Mouse (Mus musculus): ENCODE data around the gene Rhog. TPM values are rescaled to one million over a fixed set of nuclear protein-coding genes. Genes with fewer than 3 reads are reported as not detected.
A peak's percentile ranks its signal among the peaks of the same experiment; 100 is the strongest.

Gene Rhog
- polyA plus RNA-seq, 1 experiment: 95.1 TPM

DNA sequence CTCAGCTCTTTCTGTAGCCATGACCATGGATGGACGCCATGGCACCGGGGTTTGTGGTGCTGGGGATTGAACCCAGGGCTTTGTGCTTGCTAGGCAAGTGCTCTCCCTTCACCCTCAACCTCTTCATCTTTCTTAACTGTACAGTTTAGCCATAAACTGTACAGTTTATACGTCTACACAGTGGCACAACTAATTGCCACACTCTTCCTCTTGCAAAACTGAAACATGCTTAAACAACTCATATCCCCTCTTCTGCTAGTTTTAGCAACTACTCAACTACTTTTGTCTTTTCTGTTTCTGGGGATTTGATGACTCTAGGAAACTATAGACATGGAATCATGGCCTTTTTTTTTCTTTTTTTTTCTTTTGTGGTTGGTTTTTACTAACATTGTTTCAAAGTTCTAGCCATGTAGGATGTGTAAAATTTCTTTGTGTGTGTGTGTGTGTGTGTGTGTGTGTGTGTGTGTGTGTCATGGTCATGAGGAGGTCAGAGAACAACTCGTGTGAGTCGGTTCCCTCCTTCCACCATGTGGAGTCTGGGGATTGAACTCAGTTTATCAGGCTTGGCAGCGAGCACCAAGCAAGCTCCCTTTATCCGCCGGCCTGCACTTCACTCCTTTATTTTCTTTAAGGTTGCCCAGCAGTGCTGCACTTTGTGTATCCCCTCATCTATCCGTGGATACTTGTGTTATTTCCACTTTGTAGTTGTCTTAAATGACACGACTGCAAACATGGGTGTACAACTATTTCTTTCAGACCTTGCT is 4.0 kb upstream of the Rhog start:
- TF ChIP-seq MYOG (IDR thresholded peaks at IDR 0.05; ENCODE audit: control insufficient read depth, extremely low read depth, insufficient read length) (no peak), CTCF (IDR thresholded peaks at IDR 0.05; ENCODE audit: control insufficient read depth, insufficient read depth, insufficient read length) (no peak), MAX (IDR thresholded peaks at IDR 0.05) (no peak), MYOD1 (IDR thresholded peaks at IDR 0.05; ENCODE audit: control insufficient read depth, insufficient read length, low read depth) (no peak), USF1 (IDR thresholded peaks at IDR 0.05; ENCODE audit: low read depth) (no peak), CEBPB (IDR thresholded peaks at IDR 0.05; ENCODE audit: low read depth) (no peak), FOSL1 (IDR thresholded peaks at IDR 0.05; ENCODE audit: insufficient read depth, low read length, poor library complexity, severe bottlenecking) (no peak)

DNA sequence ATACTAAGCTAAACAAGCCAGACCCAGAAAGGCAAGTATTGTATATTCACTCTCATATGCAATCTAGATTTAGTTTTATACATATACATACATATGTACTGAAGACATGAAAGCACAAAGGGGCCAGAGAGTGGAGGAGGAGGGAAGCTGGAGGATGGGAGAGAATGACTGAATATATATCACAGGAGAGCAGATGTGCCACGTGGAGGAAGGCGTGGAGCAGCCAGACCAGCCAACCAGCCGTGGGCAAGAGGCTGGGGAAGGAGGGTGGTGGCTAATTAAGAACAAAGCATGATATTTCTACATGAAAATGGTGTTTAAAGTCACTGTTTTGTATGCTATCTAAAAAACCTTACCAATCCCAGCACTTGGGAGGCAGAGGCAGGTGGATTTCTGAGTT is 2.9 kb upstream of the Rhog start:
- no peak overlapping the region for H3ac ChIP-seq (ENCODE audit: control insufficient read depth, insufficient read length, low read depth)
- TF ChIP-seq USF1 (IDR thresholded peaks at IDR 0.05; ENCODE audit: low read depth) (no peak), CEBPB (IDR thresholded peaks at IDR 0.05; ENCODE audit: low read depth) (no peak), CTCF (IDR thresholded peaks at IDR 0.05; ENCODE audit: control insufficient read depth, insufficient read depth, insufficient read length) (no peak), MYOD1 (IDR thresholded peaks at IDR 0.05; ENCODE audit: control insufficient read depth, insufficient read length, low read depth) (no peak), FOSL1 (IDR thresholded peaks at IDR 0.05; ENCODE audit: insufficient read depth, low read length, poor library complexity, severe bottlenecking) (no peak), MYOG (IDR thresholded peaks at IDR 0.05; ENCODE audit: control insufficient read depth, extremely low read depth, insufficient read length) (no peak), MAX (IDR thresholded peaks at IDR 0.05) (no peak)
- no peak overlapping the region for H3K4me3 ChIP-seq (ENCODE audit: insufficient read depth, poor library complexity, severe bottlenecking)

More for the DNA sequence above, 4.0 kb upstream of the Rhog start:
- Histone ChIP-seq H3ac (ENCODE audit: control insufficient read depth, insufficient read length, low read depth) (no peak overlapping the region), H3K79me3 (ENCODE audit: low read depth) (no peaks in the 10 kb centered on the region), H3K36me3 (ENCODE audit: control insufficient read depth, insufficient read depth) (no peaks in the 10 kb centered on the region), H3K79me2 (ENCODE audit: control insufficient read depth, insufficient read depth) (no peaks in the 10 kb centered on the region), H3K4me3 (ENCODE audit: insufficient read depth, poor library complexity, severe bottlenecking) (no peak overlapping the region), H3K27me3 (ENCODE audit: control insufficient read depth, insufficient read depth, insufficient read length) (no peaks in the 10 kb centered on the region)

DNA sequence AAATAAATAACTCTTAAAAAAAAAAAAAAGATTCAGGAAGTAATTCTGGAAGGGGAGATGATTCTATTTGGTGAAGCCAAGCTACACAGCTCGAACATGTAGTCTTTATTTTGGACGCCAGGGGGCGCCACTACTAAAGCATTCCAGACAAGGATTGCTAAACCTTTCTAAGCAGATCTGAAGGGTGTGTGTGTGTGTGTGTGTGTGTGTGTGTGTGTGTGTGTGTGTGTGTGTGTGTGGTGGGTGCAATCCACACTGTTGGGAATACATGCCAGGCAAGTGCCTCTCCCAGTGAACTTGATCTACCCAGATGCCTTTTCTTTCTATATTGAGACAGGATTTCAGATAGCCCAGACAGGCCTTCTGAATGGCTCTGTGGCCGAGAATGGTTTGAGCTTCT is 2.3 kb upstream of the Rhog start:
- no peak overlapping the region for H3K4me3 ChIP-seq (ENCODE audit: insufficient read depth, poor library complexity, severe bottlenecking)
- no peaks in the 10 kb centered on the region for H3K79me2 ChIP-seq (ENCODE audit: control insufficient read depth, insufficient read depth)
- H3K27me3 ChIP-seq (ENCODE audit: control insufficient read depth, insufficient read depth, insufficient read length): no peaks in the 10 kb centered on the region
- H3ac ChIP-seq (ENCODE audit: control insufficient read depth, insufficient read length, low read depth): no peak overlapping the region
- TF ChIP-seq MAX (IDR thresholded peaks at IDR 0.05) (no peak), CTCF (IDR thresholded peaks at IDR 0.05; ENCODE audit: control insufficient read depth, insufficient read depth, insufficient read length) (peak; percentile 7)
- H3K36me3 ChIP-seq (ENCODE audit: control insufficient read depth, insufficient read depth): no peaks in the 10 kb centered on the region
- no peaks in the 10 kb centered on the region for H3K79me3 ChIP-seq (ENCODE audit: low read depth)

More for the DNA sequence above, 2.9 kb upstream of the Rhog start:
- Histone ChIP-seq H3K27me3 (ENCODE audit: control insufficient read depth, insufficient read depth, insufficient read length) (no peaks in the 10 kb centered on the region), H3K79me3 (ENCODE audit: low read depth) (no peaks in the 10 kb centered on the region), H3K79me2 (ENCODE audit: control insufficient read depth, insufficient read depth) (no peaks in the 10 kb centered on the region), H3K36me3 (ENCODE audit: control insufficient read depth, insufficient read depth) (no peaks in the 10 kb centered on the region)

DNA sequence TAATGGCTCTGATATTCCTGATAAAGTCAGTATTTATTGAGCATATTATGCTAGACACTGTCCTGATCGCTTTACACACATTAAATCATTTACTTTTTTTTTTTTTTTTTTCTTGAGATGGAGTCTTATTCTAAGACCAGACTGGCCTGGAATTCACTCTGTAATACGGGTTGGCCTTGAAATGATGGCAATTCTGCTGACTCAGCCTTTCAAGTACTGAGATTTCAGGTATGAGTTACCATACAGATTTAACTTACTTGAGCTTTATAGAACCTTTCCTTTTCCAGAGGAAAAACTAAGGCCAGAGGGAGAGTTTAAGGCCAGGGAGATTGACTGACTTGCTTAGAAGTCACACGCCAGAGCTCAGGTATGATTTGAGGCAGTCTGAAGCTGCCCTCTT is 782 bp upstream of the Rhog start:
- Histone ChIP-seq H3K79me3 (ENCODE audit: low read depth) (no peaks in the 10 kb centered on the region), H3K27me3 (ENCODE audit: control insufficient read depth, insufficient read depth, insufficient read length) (no peaks in the 10 kb centered on the region), H3K36me3 (ENCODE audit: control insufficient read depth, insufficient read depth) (no peaks in the 10 kb centered on the region), H3K79me2 (ENCODE audit: control insufficient read depth, insufficient read depth) (no peaks in the 10 kb centered on the region), H3K4me3 (ENCODE audit: insufficient read depth, poor library complexity, severe bottlenecking) (no peak overlapping the region), H3ac (ENCODE audit: control insufficient read depth, insufficient read length, low read depth) (no peak overlapping the region)
- no peak for TF ChIP-seq CTCF (IDR thresholded peaks at IDR 0.05; ENCODE audit: control insufficient read depth, insufficient read depth, insufficient read length)
- no peak for TF ChIP-seq USF1 (IDR thresholded peaks at IDR 0.05; ENCODE audit: low read depth)
- no peak for TF ChIP-seq MYOD1 (IDR thresholded peaks at IDR 0.05; ENCODE audit: control insufficient read depth, insufficient read length, low read depth)
- TF ChIP-seq MYOG (IDR thresholded peaks at IDR 0.05; ENCODE audit: control insufficient read depth, extremely low read depth, insufficient read length): no peak
- TF ChIP-seq MAX (IDR thresholded peaks at IDR 0.05): no peak
- no peak for TF ChIP-seq FOSL1 (IDR thresholded peaks at IDR 0.05; ENCODE audit: insufficient read depth, low read length, poor library complexity, severe bottlenecking)
- no peak for TF ChIP-seq CEBPB (IDR thresholded peaks at IDR 0.05; ENCODE audit: low read depth)

DNA sequence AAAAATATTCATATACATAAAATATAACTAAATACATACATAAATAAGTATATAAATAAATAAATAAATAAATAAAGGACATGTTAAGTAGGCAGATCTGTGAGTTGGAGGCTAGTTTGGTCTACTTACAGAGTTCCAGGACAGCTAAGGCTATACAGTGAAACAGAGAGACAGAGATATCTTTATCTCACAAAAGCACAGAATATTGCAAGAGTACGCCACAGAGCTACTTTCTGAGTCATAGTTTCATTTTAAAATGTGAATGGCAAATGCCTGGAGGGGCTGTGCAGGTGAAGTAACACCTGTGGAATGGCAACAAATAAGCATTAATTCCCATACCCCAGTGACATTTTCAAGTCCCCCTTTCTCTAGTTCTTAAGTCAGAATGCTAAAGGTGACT is 2.2 kb downstream of the Rhog start:
- no peak overlapping the region for H3K4me3 ChIP-seq (ENCODE audit: insufficient read depth, poor library complexity, severe bottlenecking)
- H3K36me3 ChIP-seq (ENCODE audit: control insufficient read depth, insufficient read depth): no peaks in the 10 kb centered on the region
- peaks cover 14% of the 10 kb centered on the region for H3K79me2 ChIP-seq (ENCODE audit: control insufficient read depth, insufficient read depth)
- TF ChIP-seq CTCF (IDR thresholded peaks at IDR 0.05; ENCODE audit: control insufficient read depth, insufficient read depth, insufficient read length) (no peak), USF1 (IDR thresholded peaks at IDR 0.05; ENCODE audit: low read depth) (no peak)
- peaks cover 11% of the 10 kb centered on the region for H3K79me3 ChIP-seq (ENCODE audit: low read depth)
- H3K27me3 ChIP-seq (ENCODE audit: control insufficient read depth, insufficient read depth, insufficient read length): no peaks in the 10 kb centered on the region
- H3ac ChIP-seq (ENCODE audit: control insufficient read depth, insufficient read length, low read depth): no peak overlapping the region

DNA sequence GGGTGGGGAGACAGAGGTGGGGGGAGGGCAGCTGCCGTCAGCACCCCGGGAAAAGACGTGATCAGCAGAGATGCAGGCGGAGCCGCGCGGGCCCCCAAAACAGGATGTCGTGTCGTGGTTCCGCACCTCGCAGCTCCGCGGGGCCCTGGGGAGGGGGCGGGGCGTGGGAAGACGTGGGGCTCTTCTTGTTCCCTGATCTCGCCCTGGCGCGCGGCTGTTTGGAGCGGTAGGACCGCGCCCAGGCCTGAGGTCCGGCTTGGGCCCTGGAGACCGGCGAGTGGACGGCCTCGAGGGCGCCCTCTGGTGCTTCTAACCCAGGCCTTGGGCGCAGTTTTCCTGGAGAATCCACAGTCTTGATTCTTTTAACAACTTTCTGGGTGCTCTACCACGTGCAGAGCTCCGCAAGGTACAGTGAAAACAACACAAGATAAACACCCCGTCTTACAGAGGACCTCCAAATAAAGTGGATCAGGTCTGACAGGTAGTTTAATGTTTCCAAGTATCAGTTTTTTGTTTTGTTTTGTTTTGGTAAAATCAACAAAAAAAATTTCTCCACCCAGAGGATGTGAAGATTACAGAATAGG is 5.1 kb downstream of the Rhog start:
- peaks cover 40% of the 10 kb centered on the region for H3K79me3 ChIP-seq (ENCODE audit: low read depth)
- no peak for TF ChIP-seq MYOG (IDR thresholded peaks at IDR 0.05; ENCODE audit: control insufficient read depth, extremely low read depth, insufficient read length)
- TF ChIP-seq USF1 (IDR thresholded peaks at IDR 0.05; ENCODE audit: low read depth): peak; percentile 15
- TF ChIP-seq FOSL1 (IDR thresholded peaks at IDR 0.05; ENCODE audit: insufficient read depth, low read length, poor library complexity, severe bottlenecking): no peak
- no peak for TF ChIP-seq CEBPB (IDR thresholded peaks at IDR 0.05; ENCODE audit: low read depth)
- no peak for TF ChIP-seq MYOD1 (IDR thresholded peaks at IDR 0.05; ENCODE audit: control insufficient read depth, insufficient read length, low read depth)
- peak; percentile 72 for TF ChIP-seq CTCF (IDR thresholded peaks at IDR 0.05; ENCODE audit: control insufficient read depth, insufficient read depth, insufficient read length)
- TF ChIP-seq MAX (IDR thresholded peaks at IDR 0.05): peak; percentile 38
- no peaks in the 10 kb centered on the region for H3K27me3 ChIP-seq (ENCODE audit: control insufficient read depth, insufficient read depth, insufficient read length)
- peaks cover 43% of the 10 kb centered on the region for H3K79me2 ChIP-seq (ENCODE audit: control insufficient read depth, insufficient read depth)
- no peaks in the 10 kb centered on the region for H3K36me3 ChIP-seq (ENCODE audit: control insufficient read depth, insufficient read depth)
- peak overlapping the region; percentile 60 for H3K4me3 ChIP-seq (ENCODE audit: insufficient read depth, poor library complexity, severe bottlenecking)
- peak overlapping the region; percentile 62 for H3ac ChIP-seq (ENCODE audit: control insufficient read depth, insufficient read length, low read depth)
